Mouse (Mus musculus): Measurements from ENCODE around the gene Tbcel.

DNA sequence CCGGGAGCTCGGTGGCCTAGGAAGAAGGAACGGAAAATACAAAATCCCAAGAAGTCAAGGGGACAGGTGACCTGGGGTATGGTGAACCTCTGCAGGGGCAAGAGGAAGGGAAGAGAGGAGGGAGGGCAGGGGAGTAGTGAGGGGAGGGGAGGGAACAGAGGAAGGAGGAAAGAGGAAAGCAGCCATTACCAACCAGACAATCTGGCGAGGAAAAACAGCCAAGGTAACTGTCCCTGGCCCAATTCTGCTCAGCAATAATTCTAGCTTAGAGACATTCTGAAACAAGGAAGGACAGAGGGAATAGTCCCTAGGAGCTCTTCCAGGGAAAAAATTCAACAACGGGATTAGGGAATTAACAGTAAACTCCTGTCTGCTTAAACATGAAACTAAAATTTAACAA lies 88.8 kb downstream of the Tbcel start:
- TF ChIP-seq CHD2 (IDR thresholded peaks at IDR 0.05; ENCODE audit: low read depth, low read length): no peak
- no peak for TF ChIP-seq ZC3H11A (IDR thresholded peaks at IDR 0.05; ENCODE audit: borderline replicate concordance, low read depth, low read length)
- TF ChIP-seq MAFK (IDR thresholded peaks at IDR 0.05; ENCODE audit: insufficient read depth, low read depth, low read length): no peak
- TF ChIP-seq ZNF384 (IDR thresholded peaks at IDR 0.05; ENCODE audit: low read depth, low read length): no peak
